Mouse (Mus musculus): ENCODE data around the gene Mas1. TPM values are rescaled to one million over a fixed set of nuclear protein-coding genes. Genes with fewer than 3 reads are reported as not detected.
"Not testable (repeated sequence)": the region's sequence is repeated elsewhere in the genome, so short reads cannot be mapped to it uniquely, and the experiment has no call there.

The Mas1 gene
- polyA plus RNA-seq, 1 experiment from 2014 or later: 0.65 TPM

GRCm38 (mm10) chr17:12906436-12906835 is 38.5 kb upstream of the Mas1 start:
- H3K4me2 ChIP-seq (ENCODE audit: low read length): no peak overlapping the region
- no peak overlapping the region for H3K4me3 ChIP-seq (ENCODE audit: control insufficient read depth in 1 of 2, insufficient read depth in 1 of 2, low read depth in 1 of 2, low read length in 2 of 2)
- H3K36me3 ChIP-seq (ENCODE audit: control insufficient read depth, insufficient read depth, low read length): peaks cover 50% of the 10 kb centered on the region
- H3K4me1 ChIP-seq (ENCODE audit: control insufficient read depth in 2 of 2, insufficient read depth in 2 of 2, low read length in 2 of 2): peaks cover 0 to under 1% of the 10 kb centered on the region in 2 experiments; a peak in 1 of 4 replicates
- H3K27me3 ChIP-seq (ENCODE audit: control insufficient read depth, insufficient read depth, low read length): no peaks in the 10 kb centered on the region
- no peak overlapping the region for H3K9ac ChIP-seq (ENCODE audit: low read length)
- WGBS: 87% methylated on average over 9 of the region's 9 CpGs
- no peak for ATAC-seq (ENCODE audit: insufficient number of reproducible peaks, insufficient read depth, low FRiP score, low read depth)
- no peaks in the 10 kb centered on the region for H3K9me3 ChIP-seq (ENCODE audit: control insufficient read depth, low read length)
- H3K27ac ChIP-seq (replicated peaks in 1 of 2; ENCODE audit: control insufficient read depth in 1 of 2, insufficient read depth in 1 of 2, low read depth in 2 of 2, low read length in 2 of 2): no peak overlapping the region

GRCm38 (mm10) chr17:12905810-12906209 is 37.9 kb upstream of the Mas1 start:
- H3K4me3 ChIP-seq (ENCODE audit: control insufficient read depth in 1 of 2, insufficient read depth in 1 of 2, low read depth in 1 of 2, low read length in 2 of 2): no peak overlapping the region
- ATAC-seq (ENCODE audit: insufficient number of reproducible peaks, insufficient read depth, low FRiP score, low read depth): no peak
- no peaks in the 10 kb centered on the region for H3K27me3 ChIP-seq (ENCODE audit: control insufficient read depth, insufficient read depth, low read length)
- WGBS: 83% methylated on average over 4 of the region's 4 CpGs
- no peaks in the 10 kb centered on the region for H3K9me3 ChIP-seq (ENCODE audit: control insufficient read depth, low read length)
- no peak overlapping the region for H3K27ac ChIP-seq (replicated peaks in 1 of 2; ENCODE audit: control insufficient read depth in 1 of 2, insufficient read depth in 1 of 2, low read depth in 2 of 2, low read length in 2 of 2)
- H3K9ac ChIP-seq (ENCODE audit: low read length): no peak overlapping the region
- H3K4me1 ChIP-seq (ENCODE audit: control insufficient read depth in 2 of 2, insufficient read depth in 2 of 2, low read length in 2 of 2): peaks cover 0 to 3% of the 10 kb centered on the region in 2 experiments; a peak in 1 of 4 replicates
- no peak overlapping the region for H3K4me2 ChIP-seq (ENCODE audit: low read length)
- peaks cover 44% of the 10 kb centered on the region for H3K36me3 ChIP-seq (ENCODE audit: control insufficient read depth, insufficient read depth, low read length)

GRCm38 (mm10) chr17:12904349-12904748 is 36.4 kb upstream of the Mas1 start:
- no peak overlapping the region for H3K4me3 ChIP-seq (ENCODE audit: control insufficient read depth in 1 of 2, insufficient read depth in 1 of 2, low read depth in 1 of 2, low read length in 2 of 2)
- H3K36me3 ChIP-seq (ENCODE audit: control insufficient read depth, insufficient read depth, low read length): peaks cover 45% of the 10 kb centered on the region
- no peaks in the 10 kb centered on the region for H3K27me3 ChIP-seq (ENCODE audit: control insufficient read depth, insufficient read depth, low read length)
- H3K4me2 ChIP-seq (ENCODE audit: low read length): no peak overlapping the region
- no peak for ATAC-seq (ENCODE audit: insufficient number of reproducible peaks, insufficient read depth, low FRiP score, low read depth)
- no peaks in the 10 kb centered on the region for H3K9me3 ChIP-seq (ENCODE audit: control insufficient read depth, low read length)
- H3K4me1 ChIP-seq (ENCODE audit: control insufficient read depth in 2 of 2, insufficient read depth in 2 of 2, low read length in 2 of 2): peaks cover 0 to 3% of the 10 kb centered on the region in 2 experiments; a peak in 1 of 4 replicates
- no peak overlapping the region for H3K27ac ChIP-seq (replicated peaks in 1 of 2; ENCODE audit: control insufficient read depth in 1 of 2, insufficient read depth in 1 of 2, low read depth in 2 of 2, low read length in 2 of 2)
- H3K9ac ChIP-seq (ENCODE audit: low read length): no peak overlapping the region
- WGBS: 83% methylated on average over 1 of the region's 1 CpGs

- H3K9ac ChIP-seq (ENCODE audit: low read length): no peak overlapping the region
- no peak for ATAC-seq (ENCODE audit: insufficient number of reproducible peaks, insufficient read depth, low FRiP score, low read depth)
- no peak overlapping the region for H3K4me2 ChIP-seq (ENCODE audit: low read length)
- H3K27me3 ChIP-seq (ENCODE audit: control insufficient read depth, insufficient read depth, low read length): no peaks in the 10 kb centered on the region
- peaks cover 41% of the 10 kb centered on the region for H3K36me3 ChIP-seq (ENCODE audit: control insufficient read depth, insufficient read depth, low read length)
- no peak overlapping the region for H3K27ac ChIP-seq (replicated peaks in 1 of 2; ENCODE audit: control insufficient read depth in 1 of 2, insufficient read depth in 1 of 2, low read depth in 2 of 2, low read length in 2 of 2)
- no peaks in the 10 kb centered on the region for H3K9me3 ChIP-seq (ENCODE audit: control insufficient read depth, low read length)
- no peak overlapping the region for H3K4me3 ChIP-seq (ENCODE audit: control insufficient read depth in 1 of 2, insufficient read depth in 1 of 2, low read depth in 1 of 2, low read length in 2 of 2)
- H3K4me1 ChIP-seq (ENCODE audit: control insufficient read depth in 2 of 2, insufficient read depth in 2 of 2, low read length in 2 of 2): peaks cover 0 to 3% of the 10 kb centered on the region in 2 experiments; a peak in 1 of 4 replicates
- whole genome bisulfite sequencing: 67% methylated on average over 11 of the region's 12 CpGs
Measured at GRCm38 (mm10) chr17:12903372-12904333, 35.7 kb upstream of the Mas1 start.

GRCm38 (mm10) chr17:12902291-12902690 is 34.3 kb upstream of the Mas1 start:
- 95% methylated on average over 6 of the region's 6 CpGs for WGBS
- Histone ChIP-seq H3K27ac (replicated peaks in 1 of 2; ENCODE audit: control insufficient read depth in 1 of 2, insufficient read depth in 1 of 2, low read depth in 2 of 2, low read length in 2 of 2) (no peak overlapping the region), H3K36me3 (ENCODE audit: control insufficient read depth, insufficient read depth, low read length) (peaks cover 40% of the 10 kb centered on the region), H3K4me1 (ENCODE audit: control insufficient read depth in 2 of 2, insufficient read depth in 2 of 2, low read length in 2 of 2) (peaks cover 0 to 3% of the 10 kb centered on the region in 2 experiments; a peak in 1 of 4 replicates), H3K9ac (ENCODE audit: low read length) (no peak overlapping the region), H3K9me3 (ENCODE audit: control insufficient read depth, low read length) (no peaks in the 10 kb centered on the region), H3K4me2 (ENCODE audit: low read length) (no peak overlapping the region), H3K27me3 (ENCODE audit: control insufficient read depth, insufficient read depth, low read length) (no peaks in the 10 kb centered on the region), H3K4me3 (ENCODE audit: control insufficient read depth in 1 of 2, insufficient read depth in 1 of 2, low read depth in 1 of 2, low read length in 2 of 2) (no peak overlapping the region)
- no peak for ATAC-seq (ENCODE audit: insufficient number of reproducible peaks, insufficient read depth, low FRiP score, low read depth)

GRCm38 (mm10) chr17:12898607-12899006 is 30.7 kb upstream of the Mas1 start:
- not testable (repeated sequence) for H3K4me2 ChIP-seq (ENCODE audit: low read length); ATAC-seq (ENCODE audit: insufficient number of reproducible peaks, insufficient read depth, low FRiP score, low read depth); H3K27ac ChIP-seq (replicated peaks in 1 of 2; ENCODE audit: control insufficient read depth in 1 of 2, insufficient read depth in 1 of 2, low read depth in 2 of 2, low read length in 2 of 2); H3K9me3 ChIP-seq (ENCODE audit: control insufficient read depth, low read length); H3K4me3 ChIP-seq (ENCODE audit: control insufficient read depth in 1 of 2, insufficient read depth in 1 of 2, low read depth in 1 of 2, low read length in 2 of 2); H3K27me3 ChIP-seq (ENCODE audit: control insufficient read depth, insufficient read depth, low read length); H3K9ac ChIP-seq (ENCODE audit: low read length); H3K4me1 ChIP-seq (ENCODE audit: control insufficient read depth in 2 of 2, insufficient read depth in 2 of 2, low read length in 2 of 2)
- 56% methylated on average over 2 of the region's 2 CpGs for WGBS
- H3K36me3 ChIP-seq (ENCODE audit: control insufficient read depth, insufficient read depth, low read length): peaks cover 36% of the 10 kb centered on the region

GRCm38 (mm10) chr17:12897674-12898073 is 29.7 kb upstream of the Mas1 start:
- Histone ChIP-seq H3K4me2 (ENCODE audit: low read length) (no peak overlapping the region), H3K9me3 (ENCODE audit: control insufficient read depth, low read length) (no peaks in the 10 kb centered on the region), H3K4me3 (ENCODE audit: control insufficient read depth in 1 of 2, insufficient read depth in 1 of 2, low read depth in 1 of 2, low read length in 2 of 2) (no peak overlapping the region), H3K9ac (ENCODE audit: low read length) (no peak overlapping the region), H3K36me3 (ENCODE audit: control insufficient read depth, insufficient read depth, low read length) (peaks cover 29% of the 10 kb centered on the region), H3K4me1 (ENCODE audit: control insufficient read depth in 2 of 2, insufficient read depth in 2 of 2, low read length in 2 of 2) (peaks cover 0 to 3% of the 10 kb centered on the region in 2 experiments; a peak in 1 of 4 replicates), H3K27me3 (ENCODE audit: control insufficient read depth, insufficient read depth, low read length) (no peaks in the 10 kb centered on the region), H3K27ac (replicated peaks in 1 of 2; ENCODE audit: control insufficient read depth in 1 of 2, insufficient read depth in 1 of 2, low read depth in 2 of 2, low read length in 2 of 2) (no peak overlapping the region)
- ATAC-seq (ENCODE audit: insufficient number of reproducible peaks, insufficient read depth, low FRiP score, low read depth): no peak
- WGBS: 92% methylated on average over 5 of the region's 5 CpGs

Data from heart, embryonic 14.5 days (tissue).